Mouse (Mus musculus) CD4-positive naive resting alpha-beta T cell, adult 76 days (primary cell): ENCODE measurements around the gene Alkal2. TPM values are rescaled to one million over a fixed set of nuclear protein-coding genes. Genes with fewer than 3 reads are reported as not detected.

Experiments used
- total RNA-seq: library from RNA; stranded (reverse); gene quantifications from one replicate; pipeline ENCODE4 v1.2.4, GENCODE M21; 2023

Alkal2 gene
- total RNA-seq, result not detected

GRCm38 (mm10) chr12:30883986-30884621 lies at the start of gene Alkal2:
Gene Alkal2, plus strand, starts transcription at chr12:30884322.

DNA sequence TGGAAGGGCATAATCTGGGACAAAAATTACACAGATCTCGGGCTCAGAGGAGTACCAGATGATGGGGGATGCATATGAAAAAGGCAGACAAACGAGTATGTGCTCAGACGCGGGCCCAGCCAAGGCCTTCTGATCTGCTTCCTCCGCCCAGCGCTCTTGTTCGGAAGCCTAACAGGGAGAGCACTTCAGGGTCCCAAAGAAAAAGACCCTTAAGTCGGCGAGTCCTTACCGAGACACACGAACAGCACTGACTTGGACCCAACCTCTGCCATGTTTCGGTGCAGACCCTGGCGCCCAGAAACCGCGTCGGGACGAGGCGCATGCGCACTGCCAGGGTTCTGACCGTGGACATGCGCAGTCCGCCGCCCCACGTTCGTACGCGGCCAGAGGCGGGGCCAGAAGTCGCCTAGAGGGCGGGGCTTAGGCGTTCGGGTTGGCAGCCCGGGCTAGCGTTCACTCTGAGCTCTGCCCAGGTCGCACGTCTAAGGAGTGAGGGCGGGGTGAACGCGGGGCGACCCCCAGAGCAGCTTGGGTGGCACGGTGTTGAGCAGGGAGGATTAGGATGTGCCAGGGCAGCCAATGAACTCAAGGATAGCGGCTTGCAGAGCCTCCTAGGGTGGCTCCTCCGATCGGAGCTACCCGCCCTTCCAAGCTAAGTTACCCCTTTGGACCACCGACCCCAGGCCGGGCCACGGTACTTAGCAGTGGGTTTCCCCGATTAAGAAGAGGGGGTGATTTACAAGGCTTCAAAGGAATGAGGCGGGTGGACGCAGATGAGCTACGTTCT lies 27.3 kb downstream of the Alkal2 start, which contains the start of the genes Acp1 and Sh3yl1:
TSS of gene Acp1 (minus strand) at position 329 of the 787 bp plus-strand sequence.
TSS of gene Sh3yl1 (plus strand) at position 408 of the 787 bp plus-strand sequence.

Other genes with a start within 250 kb of the Alkal2 start
- 22.2 TPM for gene Acp1, start 27.3 kb downstream of the Alkal2 start, total RNA-seq
- 0.64 TPM for gene Sh3yl1, start 27.3 kb downstream of the Alkal2 start, total RNA-seq
- gene Fam110c, start 189.5 kb downstream of the Alkal2 start, total RNA-seq, result not detected